Mouse (Mus musculus): ENCODE measurements around the gene Gnptab. TPM values are rescaled to one million over a fixed set of nuclear protein-coding genes. Genes with fewer than 3 reads are reported as not detected.

The Gnptab gene
- total RNA-seq, 1 experiment, result 25.1 TPM

- TF ChIP-seq ZNF384 (IDR thresholded peaks at IDR 0.05; ENCODE audit: low read depth, low read length), result no peak
- no peak for TF ChIP-seq ZC3H11A (IDR thresholded peaks at IDR 0.05; ENCODE audit: borderline replicate concordance, low read depth, low read length)
- no peak for TF ChIP-seq CHD2 (IDR thresholded peaks at IDR 0.05; ENCODE audit: low read depth, low read length)
- no peak for TF ChIP-seq HCFC1 (IDR thresholded peaks at IDR 0.05; ENCODE audit: borderline replicate concordance, insufficient read depth, low read length)
- no peak for TF ChIP-seq MAFK (IDR thresholded peaks at IDR 0.05; ENCODE audit: insufficient read depth, low read depth, low read length)
- no peak overlapping the region for H3K4me3 ChIP-seq (ENCODE audit: insufficient read depth in 1 of 2, low read depth in 1 of 2, low read length in 2 of 2, poor library complexity in 1 of 2, severe bottlenecking in 1 of 2)
- H3K36me3 ChIP-seq (ENCODE audit: control insufficient read depth, insufficient read depth, low read length, poor library complexity, severe bottlenecking), result no peaks in the 10 kb centered on the region
- no peaks in the 10 kb centered on the region for H3K9me3 ChIP-seq (ENCODE audit: control insufficient read depth, insufficient read depth, low read depth, low read length)
- peaks cover 0 to 9% of the 10 kb centered on the region in 2 experiments; a peak in 1 of 4 replicates for H3K4me1 ChIP-seq (ENCODE audit: control insufficient read depth in 2 of 2, insufficient read depth in 2 of 2, low read length in 2 of 2, poor library complexity in 1 of 2)
- no peak overlapping the region for H3K27ac ChIP-seq (ENCODE audit: insufficient read depth, low read depth, low read length, poor library complexity, severe bottlenecking)
- DNase-seq (ENCODE audit: low read depth, low spot score), result no peak
- H3K9ac ChIP-seq (ENCODE audit: insufficient read depth, low read depth, low read length, poor library complexity, severe bottlenecking), result no peak overlapping the region
- in situ Hi-C loops (cut with MboI; ENCODE audit: low sequenced_read_pairs in 2 of 2, unreplicated experiment in 2 of 2), result no loop called here
Measured at GRCm38 (mm10) chr10:88384081-88384480, 5.1 kb downstream of the Gnptab start.

GRCm38 (mm10) chr10:88385290-88385689 lies 6.4 kb downstream of the Gnptab start:
- DNase-seq (ENCODE audit: low read depth, low spot score), result no peak
- H3K4me3 ChIP-seq (ENCODE audit: insufficient read depth in 1 of 2, low read depth in 1 of 2, low read length in 2 of 2, poor library complexity in 1 of 2, severe bottlenecking in 1 of 2), result no peak overlapping the region
- TF ChIP-seq ZC3H11A (IDR thresholded peaks at IDR 0.05; ENCODE audit: borderline replicate concordance, low read depth, low read length) (no peak), ZNF384 (IDR thresholded peaks at IDR 0.05; ENCODE audit: low read depth, low read length) (no peak), HCFC1 (IDR thresholded peaks at IDR 0.05; ENCODE audit: borderline replicate concordance, insufficient read depth, low read length) (no peak), MAFK (IDR thresholded peaks at IDR 0.05; ENCODE audit: insufficient read depth, low read depth, low read length) (no peak), CHD2 (IDR thresholded peaks at IDR 0.05; ENCODE audit: low read depth, low read length) (no peak)
- H3K27ac ChIP-seq (ENCODE audit: insufficient read depth, low read depth, low read length, poor library complexity, severe bottlenecking), result no peak overlapping the region
- H3K9me3 ChIP-seq (ENCODE audit: control insufficient read depth, insufficient read depth, low read depth, low read length), result no peaks in the 10 kb centered on the region
- in situ Hi-C loops (cut with MboI; ENCODE audit: low sequenced_read_pairs in 2 of 2, unreplicated experiment in 2 of 2), result no loop called here
- H3K9ac ChIP-seq (ENCODE audit: insufficient read depth, low read depth, low read length, poor library complexity, severe bottlenecking), result no peak overlapping the region
- peaks cover 0 to 19% of the 10 kb centered on the region in 2 experiments; a peak in 1 of 4 replicates for H3K4me1 ChIP-seq (ENCODE audit: control insufficient read depth in 2 of 2, insufficient read depth in 2 of 2, low read length in 2 of 2, poor library complexity in 1 of 2)
- H3K36me3 ChIP-seq (ENCODE audit: control insufficient read depth, insufficient read depth, low read length, poor library complexity, severe bottlenecking), result no peaks in the 10 kb centered on the region

- no peaks in the 10 kb centered on the region for H3K36me3 ChIP-seq (ENCODE audit: control insufficient read depth, insufficient read depth, low read length, poor library complexity, severe bottlenecking)
- H3K9me3 ChIP-seq (ENCODE audit: control insufficient read depth, insufficient read depth, low read depth, low read length), result no peaks in the 10 kb centered on the region
- no peak for DNase-seq (ENCODE audit: low read depth, low spot score)
- in situ Hi-C loops (cut with MboI; ENCODE audit: low sequenced_read_pairs in 2 of 2, unreplicated experiment in 2 of 2), result no loop called here
- no peak overlapping the region for H3K9ac ChIP-seq (ENCODE audit: insufficient read depth, low read depth, low read length, poor library complexity, severe bottlenecking)
- H3K4me1 ChIP-seq (ENCODE audit: control insufficient read depth in 2 of 2, insufficient read depth in 2 of 2, low read length in 2 of 2, poor library complexity in 1 of 2), result peaks cover 0 to 21% of the 10 kb centered on the region in 2 experiments; a peak in 1 of 4 replicates
- no peak overlapping the region for H3K27ac ChIP-seq (ENCODE audit: insufficient read depth, low read depth, low read length, poor library complexity, severe bottlenecking)
- TF ChIP-seq ZNF384 (IDR thresholded peaks at IDR 0.05; ENCODE audit: low read depth, low read length) (no peak), HCFC1 (IDR thresholded peaks at IDR 0.05; ENCODE audit: borderline replicate concordance, insufficient read depth, low read length) (no peak), MAFK (IDR thresholded peaks at IDR 0.05; ENCODE audit: insufficient read depth, low read depth, low read length) (no peak), ZC3H11A (IDR thresholded peaks at IDR 0.05; ENCODE audit: borderline replicate concordance, low read depth, low read length) (no peak), CHD2 (IDR thresholded peaks at IDR 0.05; ENCODE audit: low read depth, low read length) (no peak)
- H3K4me3 ChIP-seq (ENCODE audit: insufficient read depth in 1 of 2, low read depth in 1 of 2, low read length in 2 of 2, poor library complexity in 1 of 2, severe bottlenecking in 1 of 2), result no peak overlapping the region
Measured at GRCm38 (mm10) chr10:88385758-88386157, 6.8 kb downstream of the Gnptab start.

- Histone ChIP-seq H3K27ac (ENCODE audit: insufficient read depth, low read depth, low read length, poor library complexity, severe bottlenecking) (no peak overlapping the region), H3K36me3 (ENCODE audit: control insufficient read depth, insufficient read depth, low read length, poor library complexity, severe bottlenecking) (no peaks in the 10 kb centered on the region), H3K9ac (ENCODE audit: insufficient read depth, low read depth, low read length, poor library complexity, severe bottlenecking) (no peak overlapping the region), H3K4me3 (ENCODE audit: insufficient read depth in 1 of 2, low read depth in 1 of 2, low read length in 2 of 2, poor library complexity in 1 of 2, severe bottlenecking in 1 of 2) (no peak overlapping the region), H3K4me1 (ENCODE audit: control insufficient read depth in 2 of 2, insufficient read depth in 2 of 2, low read length in 2 of 2, poor library complexity in 1 of 2) (peaks cover 0 to 19% of the 10 kb centered on the region in 2 experiments; a peak in 1 of 4 replicates), H3K9me3 (ENCODE audit: control insufficient read depth, insufficient read depth, low read depth, low read length) (no peaks in the 10 kb centered on the region)
- in situ Hi-C loops (cut with MboI; ENCODE audit: low sequenced_read_pairs in 2 of 2, unreplicated experiment in 2 of 2), result no loop called here
- no peak for DNase-seq (ENCODE audit: low read depth, low spot score)
- TF ChIP-seq CHD2 (IDR thresholded peaks at IDR 0.05; ENCODE audit: low read depth, low read length) (no peak), MAFK (IDR thresholded peaks at IDR 0.05; ENCODE audit: insufficient read depth, low read depth, low read length) (no peak), ZNF384 (IDR thresholded peaks at IDR 0.05; ENCODE audit: low read depth, low read length) (no peak), ZC3H11A (IDR thresholded peaks at IDR 0.05; ENCODE audit: borderline replicate concordance, low read depth, low read length) (no peak), HCFC1 (IDR thresholded peaks at IDR 0.05; ENCODE audit: borderline replicate concordance, insufficient read depth, low read length) (no peak)
Measured at GRCm38 (mm10) chr10:88386251-88386650, 7.3 kb downstream of the Gnptab start.

GRCm38 (mm10) chr10:88389576-88389975 lies 10.6 kb downstream of the Gnptab start:
- Histone ChIP-seq H3K36me3 (ENCODE audit: control insufficient read depth, insufficient read depth, low read length, poor library complexity, severe bottlenecking) (no peaks in the 10 kb centered on the region), H3K9ac (ENCODE audit: insufficient read depth, low read depth, low read length, poor library complexity, severe bottlenecking) (no peak overlapping the region), H3K4me3 (ENCODE audit: insufficient read depth in 1 of 2, low read depth in 1 of 2, low read length in 2 of 2, poor library complexity in 1 of 2, severe bottlenecking in 1 of 2) (no peak overlapping the region), H3K4me1 (ENCODE audit: control insufficient read depth in 2 of 2, insufficient read depth in 2 of 2, low read length in 2 of 2, poor library complexity in 1 of 2) (peaks cover 0 to 14% of the 10 kb centered on the region in 2 experiments; a peak in 1 of 4 replicates), H3K9me3 (ENCODE audit: control insufficient read depth, insufficient read depth, low read depth, low read length) (no peaks in the 10 kb centered on the region), H3K27ac (ENCODE audit: insufficient read depth, low read depth, low read length, poor library complexity, severe bottlenecking) (no peak overlapping the region)
- TF ChIP-seq CHD2 (IDR thresholded peaks at IDR 0.05; ENCODE audit: low read depth, low read length), result no peak
- no peak for TF ChIP-seq ZNF384 (IDR thresholded peaks at IDR 0.05; ENCODE audit: low read depth, low read length)
- TF ChIP-seq MAFK (IDR thresholded peaks at IDR 0.05; ENCODE audit: insufficient read depth, low read depth, low read length), result no peak
- TF ChIP-seq HCFC1 (IDR thresholded peaks at IDR 0.05; ENCODE audit: borderline replicate concordance, insufficient read depth, low read length), result no peak
- TF ChIP-seq ZC3H11A (IDR thresholded peaks at IDR 0.05; ENCODE audit: borderline replicate concordance, low read depth, low read length), result no peak
- DNase-seq (ENCODE audit: low read depth, low spot score), result no peak
- in situ Hi-C loops (cut with MboI; ENCODE audit: low sequenced_read_pairs in 2 of 2, unreplicated experiment in 2 of 2), result no loop called here

Data from ES-E14 (cell line).